In the genomic region with DNA sequence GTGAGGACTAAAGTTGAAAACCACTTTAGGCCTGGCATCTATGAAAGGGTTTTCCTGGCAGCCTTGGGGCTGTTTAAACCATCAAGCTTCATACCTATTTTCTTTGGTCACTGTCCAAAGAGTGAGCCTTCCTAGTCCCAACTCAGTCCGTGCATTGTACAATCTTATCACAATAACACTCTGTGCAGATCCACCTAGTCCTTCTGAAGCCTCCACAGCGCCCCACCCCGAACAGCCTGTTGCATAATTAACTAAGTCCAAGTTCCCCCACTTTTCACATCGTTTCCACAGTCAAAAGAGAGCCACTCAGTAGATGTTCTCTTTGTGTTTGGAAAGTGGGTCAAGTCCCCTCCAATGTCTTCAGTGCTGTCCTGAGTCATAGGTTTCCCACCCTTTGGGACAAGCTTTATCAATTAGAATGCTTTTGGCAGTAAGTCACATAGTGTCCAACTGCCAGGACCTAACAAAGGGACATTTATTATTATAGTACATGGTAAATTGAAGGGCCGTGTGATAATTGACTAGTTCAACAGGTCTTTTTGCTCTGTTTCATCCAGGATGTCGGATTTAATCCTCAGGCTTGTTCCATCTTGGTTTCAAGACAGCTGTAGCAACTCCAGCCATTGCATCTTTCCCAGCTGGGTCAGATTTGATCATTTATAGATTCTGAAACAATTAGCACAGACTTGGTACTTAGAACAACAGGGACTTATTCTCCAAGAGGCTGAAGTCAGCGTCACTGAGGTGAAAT, we compare ENCODE assay signal across 24 mouse cellular contexts.
DNase-seq lines count a peak whose midpoint lies in the region; ATAC-seq lines count a peak whose summit lies in the region.
"Had no signal": no experiment of that assay in that cellular context is flagged by ENCODE, and none has a peak within 500 bp of the region (broad histone marks: within the 10 kb centered on the region; RNA-seq: fewer than 3 reads in every experiment).

No protein-coding gene starts in this region.

- H3K4me1 ChIP-seq in heart, embryonic 10.5 days, result peaks cover 31% of the 10 kb centered on the region
- H3K4me1 ChIP-seq in heart, embryonic 16.5 days (ENCODE audit: control insufficient read depth, insufficient read depth, low read length), result peaks cover 40% of the 10 kb centered on the region
- H3K4me1 ChIP-seq in intestine, embryonic 16.5 days (ENCODE audit: control insufficient read depth, insufficient read depth, low read length), result peaks cover 3% of the 10 kb centered on the region; the same call in 1 of the 2 replicates
- H3K4me1 ChIP-seq: forebrain, embryonic 10.5 days; hindbrain, embryonic 15.5 days; midbrain, embryonic 10.5 days; neural tube, embryonic 12.5 days had no signal

- H3K4me3 ChIP-seq in heart, embryonic 10.5 days, result no peak overlapping the region
- H3K4me3 ChIP-seq in heart, embryonic 16.5 days (ENCODE audit: low read length), result no peak overlapping the region
- H3K4me3 ChIP-seq in intestine, embryonic 16.5 days (ENCODE audit: low read length), result no peak overlapping the region
- H3K4me3 ChIP-seq: embryonic facial prominence, embryonic 13.5 days; forebrain, embryonic 10.5 days; hindbrain, embryonic 15.5 days; midbrain, embryonic 10.5 days; neural tube, embryonic 12.5 days had no signal

- H3K27me3 ChIP-seq in heart, embryonic 10.5 days (ENCODE audit: insufficient read depth, poor library complexity, severe bottlenecking), result no peaks in the 10 kb centered on the region
- H3K27me3 ChIP-seq in heart, embryonic 16.5 days (ENCODE audit: control insufficient read depth, insufficient read depth, low read length), result no peaks in the 10 kb centered on the region
- H3K27me3 ChIP-seq in intestine, embryonic 16.5 days (replicated peaks; ENCODE audit: control insufficient read depth, insufficient read depth, low read length), result no peaks in the 10 kb centered on the region
- H3K27me3 ChIP-seq: CH12.LX; embryonic facial prominence, embryonic 13.5 days; hindbrain, embryonic 15.5 days; neural tube, embryonic 12.5 days had no signal

- WGBS in heart, embryonic 10.5 days, result 75% methylated on average over 7 of the region's 7 CpGs
- WGBS in heart, embryonic 16.5 days, result 61% methylated on average over 7 of the region's 7 CpGs
- 70% methylated on average over 7 of the region's 7 CpGs for WGBS in intestine, embryonic 16.5 days

- H3K27ac ChIP-seq in heart, embryonic 10.5 days, result no peak overlapping the region
- H3K27ac ChIP-seq in heart, embryonic 16.5 days (ENCODE audit: low read length), result peak overlapping the region; percentile 25; the same call in 1 of the 2 replicates
- no peak overlapping the region for H3K27ac ChIP-seq in intestine, embryonic 16.5 days (ENCODE audit: low read length)
- H3K27ac ChIP-seq: embryonic facial prominence, embryonic 13.5 days; forebrain, embryonic 10.5 days; hindbrain, embryonic 15.5 days; midbrain, embryonic 10.5 days; neural tube, embryonic 12.5 days; stomach, postnatal 0 days had no signal

- H3K9me3 ChIP-seq in heart, embryonic 10.5 days, result no peaks in the 10 kb centered on the region
- no peaks in the 10 kb centered on the region for H3K9me3 ChIP-seq in heart, embryonic 16.5 days (replicated peaks; ENCODE audit: control insufficient read depth, low read length)
- no peaks in the 10 kb centered on the region for H3K9me3 ChIP-seq in intestine, embryonic 16.5 days (ENCODE audit: control insufficient read depth, low read length)
- H3K9me3 ChIP-seq: embryonic facial prominence, embryonic 13.5 days; forebrain, embryonic 10.5 days; hindbrain, embryonic 15.5 days; midbrain, embryonic 10.5 days; neural tube, embryonic 12.5 days had no signal

- H3K36me3 ChIP-seq in heart, embryonic 10.5 days, result no peaks in the 10 kb centered on the region
- no peaks in the 10 kb centered on the region for H3K36me3 ChIP-seq in heart, embryonic 16.5 days (ENCODE audit: control insufficient read depth, insufficient read depth)
- no peaks in the 10 kb centered on the region for H3K36me3 ChIP-seq in intestine, embryonic 16.5 days (ENCODE audit: control insufficient read depth, insufficient read depth, low read length)
- H3K36me3 ChIP-seq: embryonic facial prominence, embryonic 13.5 days; forebrain, embryonic 10.5 days; hindbrain, embryonic 15.5 days; midbrain, embryonic 10.5 days; neural tube, embryonic 12.5 days had no signal

- no peak overlapping the region for H3K9ac ChIP-seq in heart, embryonic 16.5 days (ENCODE audit: low read length)
- H3K9ac ChIP-seq in intestine, embryonic 16.5 days (ENCODE audit: low read depth, low read length), result no peak overlapping the region
- H3K9ac ChIP-seq: embryonic facial prominence, embryonic 13.5 days; hindbrain, embryonic 15.5 days; liver, postnatal 0 days; neural tube, embryonic 12.5 days had no signal

- no peak for ATAC-seq in heart, embryonic 16.5 days (replicated peaks; ENCODE audit: extremely low read depth, insufficient read depth, low FRiP score)
- 0 out of 2 replicates have a peak, but pooled peaks have one; percentile 38 for ATAC-seq in intestine, embryonic 16.5 days
- ATAC-seq: activated CD4-positive, CD25-positive, alpha-beta regulatory T cell, adult 4 months; liver, postnatal 0 days had no signal

- peak; percentile 97 for DNase-seq in heart, adult 11 months
- no peak for DNase-seq in heart, embryonic 10.5 days (ENCODE audit: low spot score)
- peak; percentile 98 for DNase-seq in fat pad, adult 2 months (ENCODE audit: extremely low read depth, low read depth, low spot score)
- DNase-seq in kidney, adult 8-10 months, result no peak
- no peak for DNase-seq in right cerebral cortex, adult 2 months (ENCODE audit: low spot score in 2 of 2)
- DNase-seq in spleen, adult 18-20 months, result no peak
- DNase-seq: adrenal gland, postnatal 14 days; cerebellum, adult 18-20 months; kidney, adult 18-20 months; kidney, postnatal 14 days; liver; liver, postnatal 0 days; right cerebral cortex, postnatal 25 days; thymus, postnatal 14 days had no signal

- no peak overlapping the region for H3K4me2 ChIP-seq in heart, embryonic 16.5 days (ENCODE audit: low read depth, low read length)
- no peak overlapping the region for H3K4me2 ChIP-seq in intestine, embryonic 16.5 days (ENCODE audit: low read depth, low read length)
- H3K4me2 ChIP-seq: embryonic facial prominence, embryonic 13.5 days; hindbrain, embryonic 15.5 days; neural tube, embryonic 12.5 days had no signal

Comparison
In these comparisons a context has a peak if more than half of its experiments do, and no peak if none do; other contexts are left out.
1. DNase-seq: peak in heart, adult 11 months (single experiment) and fat pad, adult 2 months (single experiment); none in heart, embryonic 10.5 days (single experiment), kidney, adult 8-10 months (0 of 2), right cerebral cortex, adult 2 months (0 of 2) and spleen, adult 18-20 months (0 of 2).